Mouse (Mus musculus): Measurements from ENCODE around the gene Zfp941.

Gene Zfp941

DNA sequence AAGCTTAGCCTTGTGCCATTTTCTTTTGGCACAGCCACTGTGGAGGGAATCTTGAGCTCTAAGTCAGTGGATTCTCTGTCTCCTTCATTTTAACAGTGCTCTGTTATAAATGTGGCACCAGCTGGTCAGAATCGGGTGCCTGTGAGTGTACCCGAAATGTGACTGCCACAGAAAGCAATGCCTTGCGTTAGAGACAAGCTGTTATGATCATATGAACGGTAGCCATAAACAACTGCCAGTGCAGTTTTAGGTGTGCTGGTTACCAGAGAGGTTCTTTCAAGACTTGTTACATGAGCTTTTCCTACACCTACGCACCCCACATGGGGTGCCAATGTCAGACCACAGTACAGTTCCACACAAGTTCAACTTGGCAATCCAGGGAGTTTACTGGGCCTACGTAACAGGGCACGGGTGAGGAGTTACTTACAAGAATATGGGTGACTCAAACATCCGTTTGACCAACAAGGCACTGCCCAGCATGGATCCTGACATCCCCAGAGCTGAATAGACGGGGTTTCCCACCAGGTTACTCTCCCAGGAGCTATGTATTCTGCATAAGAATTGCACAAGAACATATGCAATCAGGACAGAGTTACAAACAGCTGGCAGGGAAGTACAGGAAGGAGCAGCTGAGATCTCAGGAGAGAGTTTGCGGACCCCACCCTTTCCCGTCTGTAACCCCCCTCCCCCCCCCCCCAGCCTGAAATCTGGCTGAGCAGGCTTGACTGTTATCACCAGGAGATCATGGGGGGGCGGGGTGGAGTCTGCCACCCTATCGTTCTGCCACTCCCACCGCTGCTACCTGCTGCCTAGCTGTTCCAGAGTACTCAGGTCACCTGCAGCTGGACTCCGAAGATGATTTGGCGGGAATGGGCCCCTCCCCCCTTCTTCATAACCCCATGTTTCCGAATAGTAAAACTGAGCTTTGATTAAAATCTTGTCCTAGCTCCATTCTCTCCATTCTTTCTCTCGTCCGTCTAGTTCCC lies 19.1 kb upstream of the Zfp941 start:
- DNase-seq: no peak

DNA sequence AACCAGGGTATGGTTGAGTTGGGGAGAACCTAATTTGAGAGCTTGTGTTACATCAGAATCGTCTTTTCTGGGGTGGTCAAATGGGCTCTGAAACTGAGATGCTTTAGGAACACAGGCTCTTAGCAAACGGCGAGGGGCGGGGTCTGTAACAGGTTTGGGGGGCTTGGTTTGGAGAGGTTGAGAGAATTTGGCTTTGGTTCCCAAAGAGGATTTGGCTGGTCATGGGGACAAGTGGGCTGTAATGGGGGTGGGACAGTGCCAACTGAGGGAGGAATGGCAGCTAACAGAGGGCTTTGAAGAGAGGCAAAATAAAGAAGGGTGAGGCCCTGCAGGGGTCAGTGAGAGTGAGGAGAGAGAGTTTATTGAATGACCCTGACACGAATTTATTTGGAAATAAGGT lies 17.6 kb upstream of the Zfp941 start:
- DNase-seq: no peak

GRCm38 (mm10) chr7:140836243-140837115 lies 14.5 kb upstream of the Zfp941 start:
- DNase-seq: no peak

DNA sequence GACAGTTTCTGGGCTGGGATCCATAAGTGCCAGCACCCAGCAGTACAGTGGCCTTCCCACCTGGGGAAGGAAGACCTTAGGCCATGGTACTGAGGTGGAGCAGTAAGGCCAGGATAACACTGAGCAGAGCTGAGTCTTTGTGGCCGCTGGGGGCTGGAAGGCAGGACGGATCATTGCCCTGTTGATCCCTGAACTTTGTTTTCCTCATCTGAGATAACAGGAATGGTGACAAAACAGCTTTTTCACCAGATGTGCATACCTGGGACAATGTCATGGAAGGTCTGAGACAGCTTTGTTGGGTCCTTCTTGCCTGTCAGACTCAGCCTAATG lies 13.7 kb upstream of the Zfp941 start:
- DNase-seq: no peak

DNA sequence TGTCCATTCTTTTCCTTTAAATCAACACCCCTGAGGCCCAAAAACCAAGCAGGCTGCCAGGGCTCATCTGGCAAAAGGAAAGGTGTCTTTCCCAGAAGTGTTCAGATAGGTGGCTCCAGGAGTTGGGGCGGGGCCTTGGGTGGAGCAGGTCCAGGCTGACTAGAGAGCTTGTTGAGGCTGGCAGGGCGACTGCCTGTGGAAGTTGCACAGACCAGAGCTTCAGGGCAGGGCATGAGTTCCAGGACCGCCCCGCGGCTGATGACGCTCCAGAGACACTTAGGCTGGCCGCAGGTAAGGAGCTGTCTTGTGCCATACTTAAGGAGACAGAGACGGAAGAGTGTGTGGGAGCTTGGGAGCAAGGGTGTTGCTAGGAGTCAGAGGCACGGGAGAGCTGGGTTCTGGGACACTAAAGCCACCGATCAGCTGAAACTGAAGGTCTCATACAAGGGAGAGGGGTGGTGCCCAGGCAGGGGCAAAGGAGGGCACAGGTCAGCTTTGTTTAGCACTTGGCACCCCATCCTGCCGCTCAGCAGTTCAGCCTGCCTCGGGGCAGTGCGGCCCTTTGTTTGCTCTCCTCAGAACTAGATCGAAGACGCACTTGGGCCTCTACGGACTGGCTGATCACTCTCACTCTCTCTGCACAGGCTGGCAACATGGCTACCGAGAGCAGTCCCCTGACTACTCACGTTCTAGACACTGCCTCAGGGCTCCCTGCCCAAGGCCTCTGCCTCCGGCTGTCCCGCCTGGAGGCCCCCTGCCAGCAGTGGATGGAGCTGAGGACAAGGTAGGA lies 13.2 kb upstream of the Zfp941 start, which contains the start of gene Urah:
Gene Urah, plus strand, starts transcription at position 51 of the 790 bp plus-strand sequence.
- DNase-seq: no peak

DNA sequence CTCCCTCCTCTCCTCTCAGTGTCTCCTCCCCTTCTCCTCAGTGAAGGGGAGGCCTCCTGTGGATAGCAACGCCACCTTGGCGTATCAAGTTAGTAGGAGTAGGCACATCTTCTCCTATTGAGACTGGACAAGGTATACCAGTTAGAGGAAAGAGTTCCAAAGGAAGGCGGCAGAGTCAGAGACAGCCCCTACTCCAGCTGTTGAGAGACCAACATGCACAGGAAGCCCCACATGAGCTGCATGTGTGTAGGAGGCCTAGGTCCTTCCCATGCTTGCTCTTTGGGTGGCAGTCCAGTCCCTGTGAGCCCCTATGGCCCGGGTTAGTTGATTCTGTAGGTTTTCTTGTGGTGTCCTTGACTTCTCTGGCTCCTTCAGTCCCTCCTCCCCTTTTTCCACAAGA lies 11.4 kb upstream of the Zfp941 start:
- DNase-seq: no peak

GRCm38 (mm10) chr7:140831447-140831846 lies 9.5 kb upstream of the Zfp941 start:
- DNase-seq: no peak

- peak; percentile 35 for DNase-seq
Measured at GRCm38 (mm10) chr7:140828171-140828881, 6.3 kb upstream of the Zfp941 start.

DNA sequence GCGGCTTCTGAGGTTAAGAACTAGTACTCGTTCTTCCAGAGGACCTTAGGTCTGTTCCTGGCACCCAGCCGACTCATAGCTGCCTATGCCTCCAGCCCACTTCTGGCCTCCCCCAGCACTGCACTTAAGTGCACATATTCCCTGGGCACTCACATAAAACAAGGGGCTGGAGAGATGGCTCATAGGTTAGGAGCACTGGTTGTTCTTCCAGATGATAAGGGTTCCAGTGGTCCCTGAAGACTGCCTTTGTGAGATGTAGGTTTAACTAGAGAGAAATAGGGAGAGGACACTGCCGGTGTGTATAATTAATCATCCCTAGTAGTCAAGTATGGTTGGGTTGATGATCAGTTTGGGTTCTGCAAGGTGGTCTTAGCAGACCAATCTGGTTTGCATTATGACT lies 753 bp upstream of the Zfp941 start:
- no peak for DNase-seq

- DNase-seq: no peak
Measured at GRCm38 (mm10) chr7:140821305-140821652, 699 bp downstream of the Zfp941 start.

GRCm38 (mm10) chr7:140820173-140820572 lies 1.8 kb downstream of the Zfp941 start:
- no peak for DNase-seq

GRCm38 (mm10) chr7:140812850-140813249 lies 9.1 kb downstream of the Zfp941 start:
- no peak for DNase-seq

GRCm38 (mm10) chr7:140811714-140812113 lies 10.3 kb downstream of the Zfp941 start:
- DNase-seq: peak; percentile 12

DNA sequence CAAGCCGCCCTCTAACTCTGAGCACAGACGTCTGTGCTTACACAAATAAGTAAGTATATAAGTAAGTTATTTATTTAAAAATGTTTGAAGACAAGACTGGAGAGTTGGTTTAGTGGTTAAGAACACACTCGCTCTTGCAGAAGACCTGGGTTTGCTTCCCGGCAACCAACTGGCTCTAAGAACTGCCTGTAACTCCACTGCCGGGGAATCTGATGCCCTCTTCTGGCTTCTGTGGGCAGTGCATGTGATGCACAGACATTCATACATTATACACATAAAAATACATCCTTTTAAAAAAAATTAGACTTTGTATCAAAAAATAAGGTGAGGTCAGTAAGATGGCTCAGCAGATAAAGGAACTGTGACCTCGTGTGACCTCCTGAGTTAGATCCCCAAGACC lies 11.5 kb downstream of the Zfp941 start:
- no peak for DNase-seq

GRCm38 (mm10) chr7:140805704-140806103 lies 16.3 kb downstream of the Zfp941 start:
- DNase-seq: peak; percentile 27

GRCm38 (mm10) chr7:140802629-140803028 lies 19.3 kb downstream of the Zfp941 start:
- DNase-seq: no peak

DNA sequence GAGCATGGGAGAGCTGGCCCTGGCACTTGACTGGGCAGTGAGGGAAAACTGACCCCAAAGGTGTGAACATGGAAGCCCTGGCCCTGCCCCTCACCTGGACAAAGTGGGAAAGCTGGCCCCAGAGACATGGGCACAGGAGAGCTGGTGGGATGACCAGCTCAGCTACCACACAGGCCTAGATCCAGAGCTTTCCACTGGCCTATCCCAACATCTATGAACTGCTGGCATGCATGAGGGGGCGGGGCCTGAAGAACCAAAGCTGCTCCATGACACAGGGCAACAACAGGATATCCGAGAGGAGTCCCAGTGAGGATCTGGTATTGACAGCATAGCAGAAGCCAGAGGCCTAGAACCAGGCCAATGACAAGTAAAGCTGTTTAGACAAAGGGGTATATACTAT lies 23.8 kb downstream of the Zfp941 start:
- DNase-seq: no peak

GRCm38 (mm10) chr7:140797619-140798018 lies 24.4 kb downstream of the Zfp941 start:
- no peak for DNase-seq

GRCm38 (mm10) chr7:140793541-140793940 lies 28.4 kb downstream of the Zfp941 start:
- DNase-seq: no peak

DNA sequence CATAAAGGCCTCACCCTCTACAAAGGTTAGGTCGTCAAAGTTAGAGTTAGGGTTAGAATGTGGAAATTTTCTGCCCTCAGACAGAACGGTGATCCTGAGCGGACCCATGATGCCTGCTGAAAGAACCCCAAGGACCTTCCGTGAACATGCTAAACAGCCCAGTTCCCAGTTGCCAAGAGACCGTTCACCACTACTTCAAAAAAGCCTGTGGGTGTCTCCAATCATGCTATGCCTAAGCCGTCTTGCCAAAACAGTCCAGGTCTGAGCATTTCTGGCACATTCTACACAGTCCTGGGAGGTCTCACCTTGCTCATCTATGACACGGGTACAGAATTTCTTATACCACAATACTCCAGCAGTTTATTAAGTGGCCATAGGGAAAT lies 33.9 kb downstream of the Zfp941 start:
- no peak for DNase-seq

- no peak for DNase-seq
Measured at GRCm38 (mm10) chr7:140787406-140788052, 34.4 kb downstream of the Zfp941 start, which contains the start of gene Syce1. TSS of gene Syce1 (minus strand) at chr7:140787852.

DNA sequence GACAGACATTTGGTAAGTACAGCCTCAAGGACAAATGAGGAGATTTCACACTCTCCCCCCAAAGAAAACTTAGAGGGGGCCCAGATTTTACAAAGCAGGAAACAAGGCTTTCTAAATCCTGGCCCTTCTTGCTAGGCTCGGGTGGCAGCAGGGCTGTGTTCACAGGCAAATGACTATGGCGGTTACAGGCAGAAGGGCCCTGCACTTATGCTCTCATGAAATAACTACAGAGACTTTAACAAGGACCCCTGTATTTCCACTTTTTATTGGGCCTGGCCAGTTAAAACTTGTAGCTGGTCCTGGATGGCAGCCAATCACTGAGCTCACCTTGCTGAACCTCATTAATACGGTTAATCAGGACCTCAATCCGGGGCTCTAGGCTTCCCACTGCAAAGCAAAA lies 41.4 kb downstream of the Zfp941 start:
- DNase-seq: no peak
